Comparison of ENCODE assay signal across 8 mouse cellular contexts in the genomic region with DNA sequence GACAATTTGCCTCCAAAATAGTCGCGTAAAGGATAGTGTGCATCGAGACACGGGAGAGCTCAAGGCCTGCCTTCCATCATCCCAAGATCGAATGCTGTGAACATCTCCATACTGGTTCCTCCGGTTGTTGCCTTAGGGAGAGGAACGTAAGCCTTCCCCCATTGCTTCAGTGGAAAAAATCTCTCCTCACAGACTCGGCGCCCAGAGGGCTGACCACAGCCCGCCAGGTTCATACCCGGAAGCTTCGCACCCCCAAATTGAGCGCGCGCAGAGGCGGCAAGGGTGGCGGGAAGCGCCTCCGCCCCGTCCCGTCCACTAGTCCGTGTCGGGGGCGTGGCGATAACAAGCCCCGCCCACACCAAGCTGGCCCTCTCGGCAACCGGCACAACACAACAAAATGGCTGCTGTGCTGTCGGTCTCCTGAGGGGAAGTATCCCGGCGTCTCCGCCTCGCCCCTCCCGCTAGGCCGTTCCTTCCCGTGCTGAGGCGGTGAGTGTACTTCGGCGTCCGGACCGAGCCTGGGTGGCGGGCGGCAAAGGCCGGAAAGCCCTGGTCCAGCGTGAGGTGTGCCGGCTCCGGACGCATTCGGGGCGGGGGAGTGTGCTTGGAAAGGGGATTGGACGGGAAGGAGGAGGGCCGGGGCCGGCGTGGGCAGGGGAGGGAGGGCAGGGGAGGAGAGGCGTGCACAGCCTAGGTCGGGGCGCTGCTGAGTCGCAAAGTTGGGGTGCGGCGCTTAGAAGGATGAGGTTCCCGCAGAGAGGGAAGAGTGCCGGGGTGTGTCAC. TPM values are rescaled to one million over a fixed set of nuclear protein-coding genes. Genes with fewer than 3 reads are reported as not detected.
DNase-seq lines count a peak whose midpoint lies in the region; ATAC-seq and TF ChIP-seq lines count a peak whose summit lies in the region.

A gene (plus strand): TSS at position 352 of the 783 bp plus-strand sequence.

- H3K27me3 ChIP-seq in forebrain, embryonic 11.5 days (ENCODE audit: control insufficient read depth, insufficient read depth, low read length), result no peaks in the 10 kb centered on the region
- H3K27me3 ChIP-seq in heart, embryonic 16.5 days (ENCODE audit: control insufficient read depth, insufficient read depth, low read length), result no peaks in the 10 kb centered on the region
- H3K27me3 ChIP-seq in liver, embryonic 16.5 days (ENCODE audit: control insufficient read depth, insufficient read depth, low read depth, low read length), result no peaks in the 10 kb centered on the region
- H3K27me3 ChIP-seq in neural tube, embryonic 13.5 days, result no peaks in the 10 kb centered on the region
- H3K27me3 ChIP-seq in testis, adult 2 months (ENCODE audit: control insufficient read depth, insufficient read depth, low read length), result no peaks in the 10 kb centered on the region

- no peak for TF ChIP-seq CTCF in testis, adult 2 months (IDR thresholded peaks at IDR 0.05; ENCODE audit: control insufficient read depth, insufficient read depth, insufficient replicate concordance, low read depth, low read length)

- H3K4me1 ChIP-seq in forebrain, embryonic 11.5 days (replicated peaks; ENCODE audit: control insufficient read depth, insufficient read depth, low read length), result peaks cover 2% of the 10 kb centered on the region; the same call in 1 of the 2 replicates
- H3K4me1 ChIP-seq in heart, embryonic 16.5 days (ENCODE audit: control insufficient read depth, insufficient read depth, low read length), result peaks cover 8% of the 10 kb centered on the region
- H3K4me1 ChIP-seq in liver, embryonic 16.5 days (ENCODE audit: control insufficient read depth, low read depth, low read length), result peaks cover 15% of the 10 kb centered on the region
- peaks cover 7% of the 10 kb centered on the region for H3K4me1 ChIP-seq in neural tube, embryonic 13.5 days (replicated peaks)
- H3K4me1 ChIP-seq in testis, adult 2 months (ENCODE audit: control insufficient read depth, insufficient read depth, low read length), result peaks cover 9% of the 10 kb centered on the region

- peak within 1 kb of the TSS; percentile 71 for H3K4me2 ChIP-seq in forebrain, embryonic 11.5 days (ENCODE audit: low read depth, low read length, severe bottlenecking)
- peak within 1 kb of the TSS; percentile 96 for H3K4me2 ChIP-seq in heart, embryonic 16.5 days (ENCODE audit: low read depth, low read length)
- H3K4me2 ChIP-seq in liver, embryonic 16.5 days (ENCODE audit: low read depth, low read length), result peak within 1 kb of the TSS; percentile 93
- H3K4me2 ChIP-seq in neural tube, embryonic 13.5 days, result peak within 1 kb of the TSS; percentile 69

- H3K4me3 ChIP-seq in forebrain, embryonic 11.5 days (ENCODE audit: low read depth, low read length), result peak within 1 kb of the TSS; percentile 60
- H3K4me3 ChIP-seq in heart, embryonic 16.5 days (ENCODE audit: low read length), result peak within 1 kb of the TSS; percentile 93
- peak within 1 kb of the TSS; percentile 92 for H3K4me3 ChIP-seq in liver, embryonic 16.5 days (ENCODE audit: low read depth, low read length)
- peak within 1 kb of the TSS; percentile 78 for H3K4me3 ChIP-seq in neural tube, embryonic 13.5 days
- peak within 1 kb of the TSS; percentile 89 for H3K4me3 ChIP-seq in testis, adult 2 months (ENCODE audit: control insufficient read depth, low read depth, low read length)

- H3K27ac ChIP-seq in forebrain, embryonic 11.5 days (ENCODE audit: low read depth, low read length), result peak within 1 kb of the TSS; percentile 65; the same call in 1 of the 2 replicates
- peak within 1 kb of the TSS; percentile 91 for H3K27ac ChIP-seq in heart, embryonic 16.5 days (ENCODE audit: low read length)
- peak within 1 kb of the TSS; percentile 92 for H3K27ac ChIP-seq in liver, embryonic 16.5 days (ENCODE audit: low read length)
- H3K27ac ChIP-seq in neural tube, embryonic 13.5 days (replicated peaks), result peak within 1 kb of the TSS; percentile 89
- H3K27ac ChIP-seq in testis, adult 2 months (ENCODE audit: control insufficient read depth, insufficient read depth, low read depth, low read length), result peak within 1 kb of the TSS; percentile 91

- no peaks in the 10 kb centered on the region for H3K36me3 ChIP-seq in forebrain, embryonic 11.5 days (ENCODE audit: control insufficient read depth, insufficient read depth, low read length)
- H3K36me3 ChIP-seq in heart, embryonic 16.5 days (ENCODE audit: control insufficient read depth, insufficient read depth), result 0 out of 2 replicates have a peak, but pooled peaks cover 4% of the 10 kb centered on the region
- no peaks in the 10 kb centered on the region; the same call in 1 of the 2 replicates for H3K36me3 ChIP-seq in liver, embryonic 16.5 days (ENCODE audit: control insufficient read depth, insufficient read depth)
- no peaks in the 10 kb centered on the region for H3K36me3 ChIP-seq in neural tube, embryonic 13.5 days
- no peaks in the 10 kb centered on the region for H3K36me3 ChIP-seq in testis, adult 2 months (ENCODE audit: control insufficient read depth, insufficient read depth, low read length)

- no peaks in the 10 kb centered on the region for H3K9me3 ChIP-seq in forebrain, embryonic 11.5 days (ENCODE audit: control insufficient read depth, low read length)
- no peaks in the 10 kb centered on the region for H3K9me3 ChIP-seq in heart, embryonic 16.5 days (replicated peaks; ENCODE audit: control insufficient read depth, low read length)
- H3K9me3 ChIP-seq in liver, embryonic 16.5 days (replicated peaks; ENCODE audit: control insufficient read depth, low read length), result no peaks in the 10 kb centered on the region
- H3K9me3 ChIP-seq in neural tube, embryonic 13.5 days, result no peaks in the 10 kb centered on the region

- DNase-seq in CD8-positive naive resting alpha-beta T cell, adult 2 months (ENCODE audit: low read depth in 2 of 2, low spot score in 2 of 2), result peak; percentile 88 to 90
- DNase-seq in c-Kit-positive CD71-negative TER-119-negative erythroid progenitor cells, embryonic 14.5 days (ENCODE audit: low read depth), result peak; percentile 83
- DNase-seq in forebrain, embryonic 11.5 days (ENCODE audit: low spot score), result peak; percentile 96
- peak; percentile 97 to 98 for DNase-seq in kidney, postnatal 4 days

- peak; percentile 91 for TF ChIP-seq POLR2A in testis, adult 2 months (IDR thresholded peaks at IDR 0.05; ENCODE audit: control insufficient read depth, low read depth, low read length)

- under 1% methylated on average over 62 of the region's 62 CpGs for WGBS in forebrain, embryonic 11.5 days
- WGBS in heart, embryonic 16.5 days, result under 1% methylated on average over 62 of the region's 62 CpGs
- WGBS in liver, embryonic 16.5 days (ENCODE audit: insufficient replicate concordance), result under 1% methylated on average over 62 of the region's 62 CpGs
- under 1% methylated on average over 60 of the region's 62 CpGs for WGBS in neural tube, embryonic 13.5 days

- ATAC-seq in forebrain, embryonic 11.5 days (replicated peaks; ENCODE audit: low FRiP score), result peak; percentile 96
- peak; percentile 95 for ATAC-seq in heart, embryonic 16.5 days (replicated peaks; ENCODE audit: extremely low read depth, insufficient read depth, low FRiP score)
- ATAC-seq in liver, embryonic 16.5 days (ENCODE audit: low read depth), result peak; percentile 91
- ATAC-seq in neural tube, embryonic 13.5 days (ENCODE audit: low read depth), result peak; percentile 96

- peak within 1 kb of the TSS; percentile 75 for H3K9ac ChIP-seq in forebrain, embryonic 11.5 days (ENCODE audit: low read length)
- H3K9ac ChIP-seq in heart, embryonic 16.5 days (ENCODE audit: low read length), result peak within 1 kb of the TSS; percentile 87
- peak within 1 kb of the TSS; percentile 88 for H3K9ac ChIP-seq in liver, embryonic 16.5 days (ENCODE audit: low read depth, low read length)
- H3K9ac ChIP-seq in neural tube, embryonic 13.5 days, result peak within 1 kb of the TSS; percentile 86

RNA-seq across cellular contexts. Expression of the gene that starts here (rescaled TPM):
- 36.9 and 42.0 TPM in 2 replicates for polyA plus RNA-seq in forebrain, embryonic 11.5 days (2014; fragmentation: Nextera tagmentation; extraction: Ambion mirVana)
- 19.7 and 21.3 TPM in 2 replicates for polyA plus RNA-seq in heart, embryonic 16.5 days (2015; fragmentation: Nextera tagmentation; extraction: Ambion mirVana)
- polyA plus RNA-seq in liver, embryonic 16.5 days (2015; fragmentation: Nextera tagmentation; extraction: Ambion mirVana), result 7.9 and 8.4 TPM in 2 replicates
- 9.7 and 10.4 TPM in 2 replicates for polyA plus RNA-seq in neural tube, embryonic 13.5 days (2015; fragmentation: Nextera tagmentation; extraction: Ambion mirVana)
- polyA plus RNA-seq in testis, adult 2 months (2012; rRNA removed), result 18.8 and 20.4 TPM in 2 replicates

Comparison
In these comparisons a context has a peak if more than half of its experiments do, and no peak if none do; other contexts are left out.
1. Peak in every context shown above with its lines: DNase-seq, ATAC-seq, H3K4me3 ChIP-seq and H3K27ac ChIP-seq.